Mouse (Mus musculus): ENCODE measurements at regions not wholly inside any gene's neighbourhood (a gene's known extent, or its start where the extent isn't known, plus 50 kb on each side); places are given as distances from the start of the nearest gene placed in this dataset.

GRCm38 (mm10) chr9:61135917-61136316, 236.2 kb upstream of the Tle3 start:
- DNase-seq (ENCODE audit: low spot score in 2 of 2), result no peak

- DNase-seq (ENCODE audit: low spot score in 2 of 2), result peak; percentile 17 to 32
Observed at GRCm38 (mm10) chr9:61138741-61139368, 233.3 kb upstream of the Tle3 start.

- no peak for DNase-seq (ENCODE audit: low spot score in 2 of 2)
Observed at GRCm38 (mm10) chr9:61143101-61143500, 229.1 kb upstream of the Tle3 start.

- DNase-seq (ENCODE audit: low spot score in 2 of 2), result no peak
Observed at GRCm38 (mm10) chr9:61144685-61145318, 227.4 kb upstream of the Tle3 start.

GRCm38 (mm10) chr9:61145738-61146137, 226.4 kb upstream of the Tle3 start:
- no peak for DNase-seq (ENCODE audit: low spot score in 2 of 2)

GRCm38 (mm10) chr9:61151201-61151600, 221.0 kb upstream of the Tle3 start:
- DNase-seq (ENCODE audit: low spot score in 2 of 2), result no peak

- peak in 1 of 2 experiments; percentile 34 for DNase-seq (ENCODE audit: low spot score in 2 of 2)
Observed at GRCm38 (mm10) chr9:61151901-61152337, 220.2 kb upstream of the Tle3 start.

GRCm38 (mm10) chr9:61154721-61155120, 217.4 kb upstream of the Tle3 start:
- DNase-seq (ENCODE audit: low spot score in 2 of 2), result no peak

- DNase-seq (ENCODE audit: low spot score in 2 of 2), result no peak
Observed at GRCm38 (mm10) chr9:61155851-61156250, 216.3 kb upstream of the Tle3 start.

- no peak for DNase-seq (ENCODE audit: low spot score in 2 of 2)
Observed at GRCm38 (mm10) chr9:61158192-61158770, 213.9 kb upstream of the Tle3 start.

- DNase-seq (ENCODE audit: low spot score in 2 of 2), result no peak
Observed at GRCm38 (mm10) chr9:61159159-61159558, 213.0 kb upstream of the Tle3 start.

GRCm38 (mm10) chr9:61159616-61160015, 212.6 kb upstream of the Tle3 start:
- peak in 1 of 2 experiments; percentile 46 for DNase-seq (ENCODE audit: low spot score in 2 of 2)

GRCm38 (mm10) chr9:61162884-61163283, 209.3 kb upstream of the Tle3 start:
- no peak for DNase-seq (ENCODE audit: low spot score in 2 of 2)

- DNase-seq (ENCODE audit: low spot score in 2 of 2), result peak; percentile 65 to 66
Observed at GRCm38 (mm10) chr9:61163671-61164288, 208.4 kb upstream of the Tle3 start.

GRCm38 (mm10) chr9:61164501-61165251, 207.5 kb upstream of the Tle3 start:
- peak; percentile 67 to 73 for DNase-seq (ENCODE audit: low spot score in 2 of 2)

- DNase-seq (ENCODE audit: low spot score in 2 of 2), result no peak
Observed at GRCm38 (mm10) chr9:61166115-61166514, 206.1 kb upstream of the Tle3 start.

GRCm38 (mm10) chr9:61167097-61167842, 204.9 kb upstream of the Tle3 start:
- DNase-seq (ENCODE audit: low spot score in 2 of 2), result peak; percentile 44 to 46

- no peak for DNase-seq (ENCODE audit: low spot score in 2 of 2)
Observed at GRCm38 (mm10) chr9:61168931-61169330, 203.2 kb upstream of the Tle3 start.

- no peak for DNase-seq (ENCODE audit: low spot score in 2 of 2)
Observed at GRCm38 (mm10) chr9:61169506-61170090, 202.6 kb upstream of the Tle3 start.

GRCm38 (mm10) chr9:61170921-61171320, 201.2 kb upstream of the Tle3 start:
- DNase-seq (ENCODE audit: low spot score in 2 of 2), result no peak

GRCm38 (mm10) chr9:61172421-61172820, 199.7 kb upstream of the Tle3 start:
- DNase-seq (ENCODE audit: low spot score in 2 of 2), result no peak
